Mouse (Mus musculus) cerebellum, postnatal 4 days (tissue): ENCODE measurements around the gene Gm11634.
"Not testable (repeated sequence)": the region's sequence is repeated elsewhere in the genome, so short reads cannot be mapped to it uniquely, and the experiment has no call there.

Experiments used
- DNase-seq, 2 experiments: peaks; one replicate each; pipeline ENCODE4 v3.0.0; 2022; ENCODE audit warnings: low spot score in 2 of 2, mixed read lengths in 1 of 2

The Gm11634 gene

DNA sequence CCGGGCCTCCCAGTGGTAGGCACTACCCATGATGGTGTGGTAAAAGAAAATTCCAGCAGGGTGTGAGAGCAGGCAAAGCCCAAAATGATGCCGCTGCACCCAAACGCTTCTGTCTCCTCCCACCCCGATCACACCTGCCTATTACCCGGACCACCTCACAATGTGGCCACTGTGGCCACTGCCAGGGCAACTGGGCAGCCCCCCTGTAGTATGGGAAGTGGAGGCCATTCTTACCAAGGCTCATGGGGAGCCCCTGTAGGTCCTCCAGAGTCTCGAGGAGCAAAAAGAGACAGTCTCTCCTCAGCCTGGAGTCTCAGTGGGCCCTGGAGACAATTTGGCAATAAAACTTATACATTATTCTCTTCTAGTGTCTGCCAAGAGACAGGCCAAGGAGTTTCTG, at the start of gene Gm11634:
Gene Gm11634, minus strand, starts transcription at position 101 of the 400 bp plus-strand sequence.
- DNase-seq, result no peak

DNA sequence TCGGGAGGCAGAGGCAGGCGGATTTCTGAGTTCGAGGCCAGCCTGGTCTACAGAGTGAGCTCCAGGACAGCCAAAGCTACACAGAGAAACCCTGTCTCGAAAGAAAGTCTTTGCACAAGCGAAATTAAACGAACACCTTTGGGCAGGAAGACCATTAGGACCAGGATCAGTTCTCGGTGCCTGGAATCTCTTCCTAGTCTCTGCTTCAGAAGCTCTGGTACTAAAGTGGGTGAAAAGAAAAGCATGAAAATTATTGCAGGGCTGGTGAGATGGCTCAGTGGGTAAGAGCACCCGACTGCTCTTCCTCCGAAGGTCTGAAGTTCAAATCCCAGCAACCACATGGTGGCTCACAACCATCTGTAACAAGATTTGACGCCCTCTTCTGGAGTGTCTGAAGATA, 48.0 kb upstream of the Gm11634 start:
- DNase-seq, result not testable (repeated sequence)

DNA sequence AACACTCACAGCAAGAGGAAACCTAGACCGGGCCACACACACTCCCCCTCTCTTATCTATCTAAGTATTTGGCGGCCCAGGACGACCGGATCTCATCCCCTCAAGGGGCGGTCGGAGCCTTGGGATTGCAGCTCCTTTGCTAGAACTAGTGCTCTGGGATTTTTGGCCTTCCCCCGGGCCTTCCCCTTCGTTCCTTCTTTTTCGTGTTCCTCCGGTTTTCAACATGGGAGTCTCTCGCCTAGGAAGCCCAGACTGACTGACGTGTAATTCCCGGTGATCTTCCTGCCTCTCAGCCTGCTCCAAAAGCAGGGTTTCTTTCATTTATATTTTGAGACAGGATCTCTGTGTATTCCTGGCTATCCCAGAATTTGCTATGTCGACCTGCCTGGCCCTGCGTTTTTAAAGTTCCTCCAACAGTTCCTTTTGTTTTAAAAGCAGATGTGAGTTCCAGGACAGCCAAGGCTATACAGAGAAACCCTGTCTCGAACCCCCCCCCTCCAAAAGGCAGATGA, 47.3 kb upstream of the Gm11634 start:
- not testable (repeated sequence) for DNase-seq

DNA sequence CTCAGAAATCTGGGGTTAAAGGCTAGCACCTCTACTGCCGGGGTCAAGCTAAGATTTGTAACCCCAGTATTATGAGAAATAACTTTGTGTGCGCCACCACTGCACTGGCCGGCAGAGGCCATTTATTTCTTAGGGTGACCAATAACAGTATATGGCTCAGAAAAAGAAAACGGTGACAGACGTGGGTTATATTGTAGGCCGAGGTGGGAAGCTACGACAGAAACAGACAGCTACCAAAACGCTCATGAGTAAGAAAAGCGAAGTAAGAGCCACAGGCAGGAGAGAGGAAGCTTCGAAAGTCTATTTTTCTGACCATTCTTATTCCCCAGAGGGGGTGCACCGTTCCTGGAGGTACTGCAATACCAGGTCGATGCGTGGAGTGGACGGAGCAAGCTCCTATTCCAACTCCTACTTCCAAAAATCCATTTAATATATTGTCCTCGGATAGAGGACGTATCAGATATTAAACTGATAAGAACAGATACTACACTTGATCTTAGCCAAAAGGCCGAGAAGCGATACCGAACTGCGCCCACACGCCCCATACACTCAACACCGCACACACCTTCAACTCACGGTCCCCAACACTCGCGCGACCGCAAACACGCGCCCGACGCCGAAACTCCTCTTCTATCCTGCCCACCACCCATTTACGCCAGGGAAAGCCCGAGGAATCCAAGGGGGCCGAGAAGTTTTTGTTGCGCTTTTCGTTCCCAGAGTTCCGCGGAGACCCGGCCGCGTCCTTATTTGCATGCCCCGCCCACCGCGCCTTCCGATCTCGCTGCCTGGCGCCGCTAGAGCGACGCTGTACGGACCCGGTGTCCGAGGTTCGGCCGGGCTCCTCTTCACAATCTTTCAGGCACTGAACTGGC, 46.6 kb upstream of the Gm11634 start:
- DNase-seq, result peak in 1 of 2 experiments; percentile 63

DNA sequence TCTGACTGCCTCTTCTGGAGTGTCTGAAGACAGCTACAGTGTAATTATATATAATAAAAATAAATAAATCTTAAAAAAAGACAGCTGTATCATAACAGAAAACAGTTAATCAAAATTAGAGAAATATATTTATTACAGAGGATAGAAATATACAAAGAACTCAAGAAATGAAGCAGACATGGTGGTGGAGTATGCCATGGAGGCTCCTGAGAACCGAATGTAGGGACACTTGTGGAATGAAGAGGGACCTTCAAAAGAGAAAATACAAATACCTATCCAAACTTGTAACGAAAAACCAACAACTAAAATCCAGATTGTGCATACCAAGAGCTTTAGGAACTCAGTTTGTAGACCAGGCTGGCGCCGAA, 46.0 kb upstream of the Gm11634 start:
- not testable (repeated sequence) for DNase-seq

DNA sequence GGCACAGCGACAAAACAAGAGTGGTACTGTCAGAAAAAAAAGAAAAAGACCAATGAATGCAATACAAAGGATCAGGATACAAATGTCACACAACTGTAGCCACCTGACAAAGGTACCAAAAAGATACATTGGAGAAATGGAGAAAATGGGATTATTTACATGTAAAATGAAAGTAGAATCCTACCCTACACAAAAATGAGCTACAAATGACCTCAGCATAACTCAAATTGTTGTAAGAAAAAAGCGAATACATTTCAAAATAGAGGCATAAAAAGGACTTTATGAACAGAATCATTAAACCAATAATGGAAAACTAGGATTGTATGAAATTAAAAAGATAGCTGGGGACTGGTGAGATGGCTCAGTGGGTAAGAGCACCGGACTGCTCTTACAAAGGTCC, 45.5 kb upstream of the Gm11634 start:
- no peak for DNase-seq

DNA sequence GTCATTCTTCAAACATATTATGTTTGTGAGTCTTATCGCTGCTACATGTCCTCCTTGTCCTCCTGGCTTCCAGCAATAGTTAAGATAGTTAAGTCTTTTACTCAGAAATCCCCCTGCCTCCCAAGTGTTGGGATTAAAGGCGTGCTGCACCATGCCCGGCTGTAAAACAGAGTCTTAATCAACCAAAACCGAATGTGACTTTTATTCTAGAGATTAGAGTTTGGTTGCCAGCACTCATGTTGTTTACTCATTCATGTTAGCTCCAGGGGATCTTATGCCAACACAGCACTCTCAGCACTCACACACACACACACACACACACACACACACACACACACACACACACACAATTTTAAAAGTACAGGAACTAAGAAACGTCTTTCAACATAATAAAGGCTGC, 43.9 kb upstream of the Gm11634 start:
- no peak for DNase-seq

DNA sequence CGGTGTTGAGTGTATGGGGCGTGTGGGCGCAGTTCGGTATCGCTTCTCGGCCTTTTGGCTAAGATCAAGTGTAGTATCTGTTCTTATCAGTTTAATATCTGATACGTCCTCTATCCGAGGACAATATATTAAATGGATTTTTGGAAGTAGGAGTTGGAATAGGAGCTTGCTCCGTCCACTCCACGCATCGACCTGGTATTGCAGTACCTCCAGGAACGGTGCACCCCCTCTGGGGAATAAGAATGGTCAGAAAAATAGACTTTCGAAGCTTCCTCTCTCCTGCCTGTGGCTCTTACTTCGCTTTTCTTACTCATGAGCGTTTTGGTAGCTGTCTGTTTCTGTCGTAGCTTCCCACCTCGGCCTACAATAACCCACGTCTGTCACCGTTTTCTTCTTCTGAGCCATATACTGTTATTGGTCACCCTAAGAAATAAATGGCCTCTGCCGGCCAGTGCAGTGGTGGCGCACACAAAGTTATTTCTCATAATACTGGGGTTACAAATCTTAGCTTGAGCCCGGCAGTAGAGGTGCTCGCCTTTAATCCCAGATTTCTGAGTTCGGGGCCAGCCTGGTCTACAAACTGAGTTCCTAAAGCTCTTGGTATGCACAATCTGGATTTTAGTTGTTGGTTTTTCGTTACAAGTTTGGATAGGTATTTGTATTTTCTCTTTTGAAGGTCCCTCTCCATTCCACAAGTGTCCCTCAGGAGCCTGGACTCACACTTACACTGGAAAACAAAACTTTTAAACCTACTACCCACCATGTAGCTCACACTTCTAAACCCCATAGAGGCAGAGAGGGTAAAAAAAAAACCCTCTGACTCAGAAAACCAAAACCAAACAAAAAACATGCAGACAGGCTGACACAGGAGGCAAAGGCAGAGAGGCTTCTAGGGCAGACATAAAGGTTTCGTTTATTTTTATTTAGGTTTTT, 42.9 kb upstream of the Gm11634 start:
- DNase-seq, result peak in 1 of 2 experiments; percentile 10

DNA sequence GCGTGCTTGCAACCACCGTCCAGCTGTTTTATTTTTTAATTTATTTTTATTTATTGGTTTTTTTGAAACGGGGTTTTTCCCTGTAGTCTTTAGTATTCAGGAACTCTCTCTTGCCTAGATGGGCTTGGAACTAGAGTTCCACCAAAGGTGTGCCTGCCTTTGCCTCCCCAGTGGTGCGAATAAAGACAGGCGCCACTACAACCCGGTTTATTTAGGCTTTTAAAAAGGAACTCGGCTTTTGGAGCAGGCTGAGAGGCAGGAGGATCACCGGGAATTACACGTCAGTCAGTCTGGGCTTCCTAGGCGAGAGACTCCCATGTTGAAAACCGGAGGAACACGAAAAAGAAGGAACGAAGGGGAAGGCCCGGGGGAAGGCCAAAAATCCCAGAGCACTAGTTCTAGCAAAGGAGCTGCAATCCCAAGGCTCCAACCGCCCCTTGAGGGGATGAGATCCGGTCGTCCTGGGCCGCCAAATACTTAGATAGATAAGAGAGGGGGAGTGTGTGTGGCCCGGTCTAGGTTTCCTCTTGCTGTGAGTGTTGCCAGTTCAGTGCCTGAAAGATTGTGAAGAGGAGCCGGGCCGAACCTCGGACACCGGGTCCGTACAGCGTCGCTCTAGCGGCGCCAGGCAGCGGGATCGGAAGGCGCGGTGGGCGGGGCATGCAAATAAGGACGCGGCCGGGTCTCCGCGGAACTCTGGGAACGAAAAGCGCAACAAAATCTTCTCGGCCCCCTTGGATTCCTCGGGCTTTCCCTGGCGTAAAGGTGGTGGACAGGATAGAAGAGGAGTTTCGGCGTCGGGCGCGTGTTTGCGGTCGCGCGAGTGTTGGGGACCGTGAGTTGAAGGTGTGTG, 42.0 kb upstream of the Gm11634 start:
- peak; percentile 57 to 79 for DNase-seq

DNA sequence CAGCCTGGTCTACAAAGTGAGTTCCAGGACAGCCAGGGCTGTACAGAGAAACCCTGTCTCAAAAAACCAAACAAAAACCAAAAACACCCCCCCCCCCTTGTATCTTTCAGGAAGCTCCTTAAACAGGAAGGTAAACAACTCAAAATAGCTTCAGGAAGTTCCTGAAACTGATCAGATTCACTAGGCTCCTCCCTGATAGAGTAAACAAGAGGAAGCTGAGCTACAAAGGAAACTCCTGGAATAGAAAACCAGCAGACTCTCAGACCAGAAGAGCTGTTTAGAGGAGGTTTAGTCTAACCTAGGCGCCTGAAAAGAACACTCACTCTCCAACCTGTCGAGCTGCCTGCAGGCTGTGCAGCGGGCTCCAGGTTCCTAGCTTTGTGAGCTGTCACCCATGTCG, 40.7 kb upstream of the Gm11634 start:
- DNase-seq, result no peak

DNA sequence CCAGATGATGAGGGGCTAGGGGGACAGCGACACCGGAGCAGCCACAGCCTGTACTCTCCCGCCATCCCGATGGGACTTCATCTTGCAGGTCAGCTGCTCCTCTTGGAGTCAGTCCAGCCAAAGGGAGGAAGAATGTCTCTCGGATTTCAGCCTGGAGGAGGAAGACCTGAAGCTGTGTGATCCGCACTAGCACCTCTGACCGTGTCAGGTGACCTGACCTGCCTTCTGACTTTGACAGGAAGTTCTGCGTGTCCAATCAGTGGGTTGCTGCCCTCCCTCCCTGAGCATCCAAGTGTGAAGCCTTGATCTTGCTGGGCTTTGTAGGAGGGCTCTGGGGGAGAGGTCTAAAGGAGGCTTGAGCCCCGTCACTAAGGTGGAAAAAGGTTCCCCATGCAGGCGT, 36.6 kb upstream of the Gm11634 start:
- DNase-seq, result no peak

DNA sequence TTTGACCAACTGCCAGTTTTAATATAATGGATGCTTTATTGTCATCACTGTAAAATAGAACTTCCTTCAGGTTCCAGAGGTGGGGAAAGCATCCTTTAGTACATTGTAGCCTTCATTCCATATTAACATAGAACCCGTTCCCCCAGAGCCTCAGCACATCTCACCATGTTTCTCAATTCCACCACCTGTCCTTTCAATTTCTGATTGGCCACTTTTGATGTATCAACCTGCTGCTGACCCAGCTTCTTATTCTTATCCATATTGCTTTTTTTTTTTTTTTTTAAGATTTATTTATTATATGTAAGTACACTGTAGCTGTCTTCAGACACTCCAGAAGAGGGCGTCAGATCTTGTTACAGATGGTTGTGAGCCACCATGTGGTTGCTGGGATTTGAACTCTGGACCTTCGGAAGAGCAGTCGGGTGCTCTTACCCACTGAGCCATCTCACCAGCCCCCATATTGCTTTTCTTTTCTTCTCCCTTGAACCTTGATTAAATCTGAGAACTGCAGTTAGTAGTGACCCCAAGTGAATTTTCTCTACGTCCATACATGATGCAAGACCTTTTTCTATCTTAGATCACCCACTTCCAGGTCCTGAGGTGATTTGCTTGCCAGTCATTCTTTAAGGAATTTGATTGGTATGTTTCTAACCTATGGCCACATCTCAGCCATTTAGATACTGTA, 29.8 kb upstream of the Gm11634 start:
- not testable (repeated sequence) for DNase-seq

DNA sequence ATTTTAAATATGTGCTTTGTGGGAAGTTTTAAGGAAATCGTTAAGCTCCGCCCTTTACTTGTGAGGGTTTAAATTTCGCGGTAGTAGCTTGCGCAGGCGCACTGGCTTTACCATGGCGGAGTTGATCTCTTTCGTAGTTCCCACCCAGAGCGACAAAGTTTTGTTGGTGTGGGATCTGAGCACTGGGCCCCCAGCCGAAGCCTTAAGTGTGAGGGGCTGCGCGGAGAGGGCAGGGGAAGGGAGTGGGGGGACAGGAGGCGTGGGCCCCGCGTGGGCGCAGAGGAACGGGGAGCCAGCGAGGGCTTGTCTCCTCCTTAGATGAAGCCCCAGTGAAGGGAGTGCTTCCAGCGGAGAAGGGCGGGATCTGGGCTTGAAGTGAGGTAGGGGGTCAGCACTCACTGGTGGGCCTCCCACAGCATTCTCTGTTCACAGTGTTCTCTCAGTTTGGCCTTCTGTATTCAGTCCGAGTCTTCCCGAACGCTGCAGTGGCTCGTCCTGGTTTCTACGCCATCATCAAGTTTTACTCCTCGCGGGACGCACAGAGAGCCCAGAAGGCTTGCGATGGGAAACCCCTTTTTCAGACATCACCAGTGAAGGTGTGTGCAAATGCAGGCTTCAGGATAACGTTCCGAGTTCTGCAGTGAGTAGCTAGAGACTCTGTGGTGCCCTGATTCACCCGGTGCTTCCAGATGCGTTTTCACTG, 29.0 kb upstream of the Gm11634 start:
- peak; percentile 71 to 76 for DNase-seq

DNA sequence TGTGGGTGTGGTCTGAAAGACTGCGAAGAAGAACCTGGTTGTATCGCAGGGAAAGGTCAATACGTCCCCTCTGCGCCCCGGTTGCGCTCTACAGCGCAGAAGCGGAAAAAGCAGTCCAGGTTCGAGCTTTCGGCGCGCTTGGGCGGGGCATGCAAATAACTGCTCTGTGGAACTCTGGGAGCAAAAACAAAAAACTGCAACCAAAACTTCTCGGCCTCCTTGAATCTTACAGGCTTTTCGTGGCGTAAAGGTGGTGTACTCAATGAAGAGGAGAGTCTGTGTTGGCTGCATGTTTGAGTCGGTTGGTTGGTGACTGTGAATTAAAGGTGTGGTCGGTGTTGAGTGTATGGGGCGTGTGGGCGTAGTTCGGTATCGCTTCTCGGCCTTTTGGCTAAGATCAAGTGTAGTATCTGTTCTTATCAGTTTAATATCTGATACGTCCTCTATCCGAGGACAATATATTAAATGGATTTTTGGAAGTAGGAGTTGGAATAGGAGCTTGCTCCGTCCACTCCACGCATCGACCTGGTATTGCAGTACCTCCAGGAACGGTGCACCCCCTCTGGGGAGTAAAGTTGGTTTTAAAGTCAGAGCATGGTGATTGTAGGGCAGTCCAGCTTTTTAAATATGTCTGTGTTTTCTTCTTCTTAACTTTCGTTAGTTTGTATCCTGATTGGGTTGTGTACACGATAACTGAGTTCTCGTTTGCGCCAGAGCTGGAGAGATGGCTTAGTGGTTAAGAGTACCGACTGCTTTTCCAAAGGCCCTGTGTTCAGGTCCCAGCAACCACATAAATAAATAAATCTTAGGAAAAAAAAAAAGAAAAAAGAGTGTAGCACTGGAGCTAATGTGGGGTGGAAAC, 28.2 kb upstream of the Gm11634 start, which contains the start of gene Rdm1:
Gene Rdm1, plus strand, starts transcription at position 201 of the 862 bp plus-strand sequence.
- DNase-seq, result peak; percentile 49 to 73

DNA sequence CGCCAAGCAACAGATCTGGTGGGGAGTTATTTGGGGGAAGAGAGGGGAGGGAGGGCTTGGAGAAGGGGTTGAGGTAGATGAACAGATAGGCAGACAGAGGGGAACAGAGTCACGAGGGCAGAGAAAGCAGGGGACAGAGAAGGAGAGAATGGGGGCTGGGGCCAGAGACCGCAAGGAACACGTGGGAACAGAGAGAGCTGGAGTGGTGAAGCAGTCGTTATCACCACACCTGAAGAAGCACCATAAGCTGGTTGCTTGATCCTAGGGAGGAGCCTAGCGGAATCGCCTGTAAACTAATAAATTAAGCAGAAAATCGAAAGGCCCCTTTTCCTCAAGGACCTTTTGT, 27.6 kb upstream of the Gm11634 start:
- no peak for DNase-seq

DNA sequence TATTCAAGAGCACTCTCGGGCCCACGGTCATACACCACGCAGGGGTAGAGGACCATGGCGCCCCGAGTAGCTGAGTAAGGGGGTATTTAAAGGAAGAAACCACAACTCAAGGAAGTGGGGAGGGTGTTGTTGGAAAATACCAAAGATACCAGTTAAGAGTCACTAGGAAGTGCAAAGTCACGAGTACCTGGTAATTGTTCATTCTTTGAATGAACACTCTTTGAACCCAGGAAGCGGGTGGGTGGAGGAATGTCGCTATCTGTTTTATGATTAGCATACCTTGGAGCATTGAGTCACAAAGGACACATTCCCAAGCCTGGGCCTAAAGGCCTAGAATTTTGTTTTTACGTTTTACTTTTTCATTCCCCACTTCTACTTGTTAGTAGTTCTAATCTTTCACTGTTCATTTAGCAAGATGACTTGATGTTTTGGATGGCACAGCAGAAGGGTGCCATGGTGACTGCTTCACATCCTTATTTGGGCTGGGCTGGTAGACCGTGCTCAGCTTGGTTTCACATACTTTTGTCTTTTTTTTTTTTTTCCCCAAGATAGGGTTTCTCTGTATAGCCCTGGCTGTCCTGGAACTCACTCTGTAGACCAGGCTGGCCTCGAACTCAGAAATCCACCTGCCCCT, 21.1 kb upstream of the Gm11634 start:
- DNase-seq, result not testable (repeated sequence)

DNA sequence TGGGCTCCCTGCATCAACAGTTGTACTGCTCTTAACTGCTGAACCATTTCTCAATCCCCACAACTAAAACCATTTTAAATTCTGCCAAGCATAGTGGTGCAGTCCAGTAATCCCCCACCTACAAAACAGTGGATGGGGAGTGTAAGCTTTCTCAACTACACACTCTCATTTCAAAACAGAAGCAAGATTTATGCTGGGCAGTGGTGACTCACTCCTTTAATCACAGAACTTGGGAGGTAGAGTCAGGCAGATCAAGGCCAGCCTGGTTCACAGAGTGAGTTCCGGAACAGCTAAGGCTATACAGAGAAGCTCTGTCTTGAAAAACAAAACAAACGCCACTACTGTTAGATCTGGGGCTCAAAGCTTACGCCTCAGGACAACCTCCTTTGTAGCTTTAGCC, 19.5 kb upstream of the Gm11634 start:
- DNase-seq, result no peak

DNA sequence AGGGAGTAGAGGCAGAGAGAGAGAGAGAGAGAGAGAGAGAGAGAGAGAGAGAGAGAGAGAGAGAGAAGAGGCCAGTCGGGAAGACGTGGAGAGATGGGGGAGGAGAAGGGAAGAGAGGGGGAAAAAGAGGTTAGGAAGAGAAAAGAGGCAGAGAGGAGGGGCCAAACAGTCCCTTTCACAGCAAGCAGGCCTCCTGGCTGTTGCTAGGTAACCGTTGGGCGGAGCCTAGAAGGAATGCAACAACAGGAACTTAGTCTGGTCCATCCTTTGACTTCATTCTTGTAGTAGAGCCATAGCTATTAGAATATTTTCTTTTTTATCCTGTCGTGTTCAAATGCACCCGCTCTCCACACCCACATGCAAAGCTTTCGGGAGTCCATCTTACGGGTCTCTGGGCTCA, 18.8 kb upstream of the Gm11634 start:
- peak in 1 of 2 experiments; percentile 9 for DNase-seq
